Mouse (Mus musculus): Measurements from ENCODE around the gene Gm10320. TPM values are rescaled to one million over a fixed set of nuclear protein-coding genes. Genes with fewer than 3 reads are reported as not detected.
A peak's percentile ranks its signal among the peaks of the same experiment; 100 is the strongest.

The Gm10320 gene
- 1.8 and 2.1 TPM in 2 replicates for polyA plus RNA-seq (2015; fragmentation: Nextera tagmentation; extraction: Ambion mirVana)

DNA sequence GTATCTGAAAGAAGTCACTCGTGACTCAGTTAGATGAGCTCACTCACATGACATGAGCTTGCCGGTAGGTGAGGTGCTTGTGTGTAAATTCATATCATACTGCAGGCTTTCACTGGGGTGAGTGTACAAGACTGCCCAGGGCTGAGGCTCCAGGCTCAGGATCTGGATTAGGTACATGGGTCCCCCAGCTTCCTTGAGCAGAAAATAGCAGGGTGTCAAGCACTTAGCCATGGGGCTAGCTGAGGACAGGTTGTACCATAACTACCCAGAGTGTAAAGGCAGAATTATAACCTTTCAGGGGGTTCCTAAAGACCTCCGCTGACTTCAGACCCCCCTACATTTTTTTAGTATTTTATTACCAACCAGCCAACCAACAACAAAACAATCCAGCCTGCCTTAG lies at the start of gene Gm10320:
TSS of gene Gm10320 (minus strand) at position 93 of the 400 bp plus-strand sequence.
- Histone ChIP-seq H3K36me3 (ENCODE audit: insufficient read depth, low read length) (no peaks in the 10 kb centered on the region), H3K27me3 (ENCODE audit: insufficient read depth, low read length) (no peaks in the 10 kb centered on the region), H3K9me3 (replicated peaks; ENCODE audit: low read length) (no peaks in the 10 kb centered on the region), H3K4me2 (ENCODE audit: low read length) (no peak within 1 kb of the TSS), H3K4me1 (replicated peaks; ENCODE audit: insufficient read depth, low read length) (peaks cover 4% of the 10 kb centered on the region; the same call in 1 of the 2 replicates), H3K27ac (no peak within 1 kb of the TSS), H3K9ac (ENCODE audit: low read depth, low read length) (no peak within 1 kb of the TSS), H3K4me3 (replicated peaks; ENCODE audit: low read depth, low read length) (no peak within 1 kb of the TSS)
- 75% methylated on average over 3 of the region's 3 CpGs for WGBS
- no peak for DNase-seq (ENCODE audit: low spot score)
- no peak for ATAC-seq (replicated peaks; ENCODE audit: low FRiP score, low read depth)
- no peak for TF ChIP-seq CTCF (IDR thresholded peaks at IDR 0.05; ENCODE audit: low read depth)

DNA sequence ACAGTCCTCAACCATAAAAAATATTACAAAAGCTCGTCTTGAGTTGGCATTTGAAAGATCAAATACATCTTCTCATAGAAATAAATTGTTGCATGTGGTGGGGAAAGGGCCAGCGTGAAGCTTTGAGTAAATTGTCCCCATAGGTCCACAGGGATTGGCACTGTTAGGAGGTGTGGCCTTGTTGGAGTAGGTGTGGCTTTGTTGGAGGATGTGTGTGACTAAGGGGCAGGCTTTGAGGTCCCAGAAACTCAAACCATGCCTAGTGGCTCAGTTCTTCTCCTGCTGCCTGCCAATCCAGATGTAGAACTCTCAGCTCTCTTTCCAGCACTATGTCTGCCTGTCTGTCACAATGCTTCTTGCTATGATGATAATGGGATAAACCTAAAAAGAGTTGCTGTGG lies 49.8 kb upstream of the Gm10320 start:
- Histone ChIP-seq H3K27me3 (ENCODE audit: insufficient read depth, low read length) (no peaks in the 10 kb centered on the region), H3K9me3 (replicated peaks; ENCODE audit: low read length) (no peaks in the 10 kb centered on the region), H3K36me3 (ENCODE audit: insufficient read depth, low read length) (no peaks in the 10 kb centered on the region), H3K4me2 (ENCODE audit: low read length) (no peak overlapping the region), H3K4me3 (replicated peaks; ENCODE audit: low read depth, low read length) (no peak overlapping the region), H3K9ac (ENCODE audit: low read depth, low read length) (no peak overlapping the region), H3K27ac (no peak overlapping the region), H3K4me1 (replicated peaks; ENCODE audit: insufficient read depth, low read length) (no peaks in the 10 kb centered on the region)
- 69% methylated on average over 2 of the region's 2 CpGs for WGBS
- no peak for TF ChIP-seq CTCF (IDR thresholded peaks at IDR 0.05; ENCODE audit: low read depth)
- no peak for ATAC-seq (replicated peaks; ENCODE audit: low FRiP score, low read depth)
- no peak for DNase-seq (ENCODE audit: low spot score)

GRCm38 (mm10) chr13:98540206-98540605 lies 48.4 kb upstream of the Gm10320 start:
- Histone ChIP-seq H3K27me3 (ENCODE audit: insufficient read depth, low read length) (no peaks in the 10 kb centered on the region), H3K9ac (ENCODE audit: low read depth, low read length) (no peak overlapping the region)
- WGBS: 84% methylated on average over 3 of the region's 3 CpGs

DNA sequence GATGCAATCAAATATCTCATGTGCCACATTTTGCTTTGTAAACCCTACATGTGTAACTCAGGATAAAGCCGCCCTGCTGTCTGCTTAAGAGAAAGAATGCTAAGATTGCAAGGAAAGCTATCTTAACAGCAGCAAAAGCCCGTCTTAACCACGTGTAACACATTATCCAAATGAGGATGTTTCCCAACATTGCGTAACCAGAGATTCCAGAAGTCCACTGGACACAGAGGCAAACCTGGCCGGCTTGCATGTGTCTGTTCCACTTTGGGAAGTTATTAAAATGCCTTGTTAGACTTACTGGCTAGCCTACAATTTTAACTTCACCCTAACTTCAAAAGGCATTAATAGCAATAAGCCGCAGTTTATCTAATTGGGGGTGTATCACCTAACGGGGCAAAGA lies 47.5 kb upstream of the Gm10320 start:
- H3K9me3 ChIP-seq (replicated peaks; ENCODE audit: low read length): no peaks in the 10 kb centered on the region
- no peak for ATAC-seq (replicated peaks; ENCODE audit: low FRiP score, low read depth)
- H3K36me3 ChIP-seq (ENCODE audit: insufficient read depth, low read length): no peaks in the 10 kb centered on the region
- no peak overlapping the region for H3K4me2 ChIP-seq (ENCODE audit: low read length)
- 64% methylated on average over 7 of the region's 7 CpGs for WGBS
- H3K4me3 ChIP-seq (replicated peaks; ENCODE audit: low read depth, low read length): no peak overlapping the region
- peaks cover 9% of the 10 kb centered on the region for H3K4me1 ChIP-seq (replicated peaks; ENCODE audit: insufficient read depth, low read length)
- no peak overlapping the region for H3K9ac ChIP-seq (ENCODE audit: low read depth, low read length)
- no peak overlapping the region for H3K27ac ChIP-seq
- no peaks in the 10 kb centered on the region for H3K27me3 ChIP-seq (ENCODE audit: insufficient read depth, low read length)
- no peak for TF ChIP-seq CTCF (IDR thresholded peaks at IDR 0.05; ENCODE audit: low read depth)
- DNase-seq (ENCODE audit: low spot score): peak; percentile 33

More at GRCm38 (mm10) chr13:98540206-98540605, 48.4 kb upstream of the Gm10320 start:
- no peak overlapping the region for H3K4me3 ChIP-seq (replicated peaks; ENCODE audit: low read depth, low read length)
- H3K4me2 ChIP-seq (ENCODE audit: low read length): no peak overlapping the region
- H3K36me3 ChIP-seq (ENCODE audit: insufficient read depth, low read length): no peaks in the 10 kb centered on the region
- ATAC-seq (replicated peaks; ENCODE audit: low FRiP score, low read depth): no peak
- H3K9me3 ChIP-seq (replicated peaks; ENCODE audit: low read length): no peaks in the 10 kb centered on the region
- H3K4me1 ChIP-seq (replicated peaks; ENCODE audit: insufficient read depth, low read length): peaks cover under 1% of the 10 kb centered on the region; the same call in 1 of the 2 replicates
- DNase-seq (ENCODE audit: low spot score): no peak
- no peak overlapping the region for H3K27ac ChIP-seq
- TF ChIP-seq CTCF (IDR thresholded peaks at IDR 0.05; ENCODE audit: low read depth): no peak

DNA sequence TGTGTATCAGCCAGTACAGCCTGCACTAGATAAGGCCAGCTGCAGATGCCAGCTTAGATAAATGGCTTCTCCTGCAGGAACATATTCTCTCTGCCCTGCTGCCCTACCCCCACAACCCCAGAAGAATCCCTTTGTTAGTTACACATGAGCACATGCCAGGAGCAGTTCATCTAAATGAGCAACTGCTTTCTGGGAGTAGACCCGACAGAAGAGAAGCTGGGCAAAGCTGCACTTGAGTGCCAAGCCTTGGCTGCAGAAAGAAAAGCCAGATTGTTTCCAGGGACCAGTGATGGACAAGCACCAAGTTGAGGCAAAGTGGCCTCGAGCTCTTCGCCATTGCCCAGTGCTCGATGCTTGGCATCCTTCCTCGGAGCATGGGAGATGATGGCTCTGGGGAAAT lies 46.8 kb upstream of the Gm10320 start:
- no peak for ATAC-seq (replicated peaks; ENCODE audit: low FRiP score, low read depth)
- H3K9ac ChIP-seq (ENCODE audit: low read depth, low read length): no peak overlapping the region
- no peak for TF ChIP-seq CTCF (IDR thresholded peaks at IDR 0.05; ENCODE audit: low read depth)
- no peak overlapping the region for H3K27ac ChIP-seq
- no peaks in the 10 kb centered on the region for H3K27me3 ChIP-seq (ENCODE audit: insufficient read depth, low read length)
- H3K36me3 ChIP-seq (ENCODE audit: insufficient read depth, low read length): no peaks in the 10 kb centered on the region
- peaks cover 12% of the 10 kb centered on the region for H3K4me1 ChIP-seq (replicated peaks; ENCODE audit: insufficient read depth, low read length)
- 78% methylated on average over 5 of the region's 5 CpGs for WGBS
- no peaks in the 10 kb centered on the region for H3K9me3 ChIP-seq (replicated peaks; ENCODE audit: low read length)
- no peak overlapping the region for H3K4me2 ChIP-seq (ENCODE audit: low read length)
- no peak overlapping the region for H3K4me3 ChIP-seq (replicated peaks; ENCODE audit: low read depth, low read length)
- no peak for DNase-seq (ENCODE audit: low spot score)

DNA sequence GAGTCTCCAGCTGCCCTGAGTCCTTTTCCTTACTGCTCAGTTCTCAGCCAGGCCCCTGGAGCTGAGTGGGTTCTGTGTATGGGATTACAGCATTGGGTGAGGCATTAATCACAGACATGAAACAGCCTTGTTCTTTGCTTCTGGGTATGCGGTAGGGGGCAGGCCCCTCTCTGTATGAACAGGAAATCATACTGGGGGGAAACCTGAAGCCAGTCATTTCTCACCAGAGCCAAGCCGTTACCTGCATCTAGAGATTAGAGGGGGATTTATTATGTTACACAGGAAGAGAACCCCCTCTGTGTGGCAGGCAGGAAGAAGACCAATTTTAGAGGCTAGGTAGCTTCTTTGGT lies 43.1 kb upstream of the Gm10320 start:
- ATAC-seq (replicated peaks; ENCODE audit: low FRiP score, low read depth) (no peak), DNase-seq (ENCODE audit: low spot score) (peak; percentile 31)
- Histone ChIP-seq H3K27me3 (ENCODE audit: insufficient read depth, low read length) (no peaks in the 10 kb centered on the region), H3K4me1 (replicated peaks; ENCODE audit: insufficient read depth, low read length) (peaks cover 26% of the 10 kb centered on the region), H3K36me3 (ENCODE audit: insufficient read depth, low read length) (no peaks in the 10 kb centered on the region), H3K4me2 (ENCODE audit: low read length) (0 out of 2 replicates have a peak overlapping the region, but pooled peaks have one; percentile 27), H3K9ac (ENCODE audit: low read depth, low read length) (no peak overlapping the region), H3K9me3 (replicated peaks; ENCODE audit: low read length) (no peaks in the 10 kb centered on the region), H3K4me3 (replicated peaks; ENCODE audit: low read depth, low read length) (no peak overlapping the region), H3K27ac (peak overlapping the region; percentile 40; the same call in 1 of the 2 replicates)
- 4% methylated on average over 1 of the region's 2 CpGs for WGBS
- no peak; the same call in 1 of the 2 replicates for TF ChIP-seq CTCF (IDR thresholded peaks at IDR 0.05; ENCODE audit: low read depth)
